Mouse (Mus musculus) thymus, adult 2 months (tissue): ENCODE measurements around the gene Stx8.

Source experiments
- CTCF ChIP-seq: fragments of 200-500 bp; IDR thresholded peaks from 2 replicates; pipeline ENCODE4 v1.5.1; 2012; ENCODE audit warnings: mild to moderate bottlenecking, control low read depth, low read length, moderate library complexity, borderline replicate concordance; ENCODE audit not compliant: control insufficient read depth, poor library complexity, insufficient read depth; ENCODE audit errors: extremely low read depth
- POLR2A ChIP-seq: fragments of 200-500 bp; IDR thresholded peaks from 2 replicates; pipeline ENCODE4 v1.6.1; 2012; ENCODE audit warnings: mild to moderate bottlenecking, low read length, control low read depth, moderate library complexity; ENCODE audit not compliant: control insufficient read depth, poor library complexity, insufficient read depth; ENCODE audit errors: extremely low read depth

- TF ChIP-seq CTCF, result no peak
- no peak for TF ChIP-seq POLR2A
These were observed 202.4 kb downstream of the Stx8 start for GRCm38 (mm10) chr11:68168427-68168826.
